Mouse (Mus musculus) hindbrain, embryonic 11.5 days (tissue): Measurements from ENCODE around the gene Acox1. TPM values are rescaled to one million over a fixed set of nuclear protein-coding genes. Genes with fewer than 3 reads are reported as not detected.

Experiments
- ATAC-seq: fragments of 200-750 bp; cut with Nextera tagmentation; 2 replicates; pipeline ENCODE4 v1.8.0; 2017; ENCODE audit warnings: mild to moderate bottlenecking, moderate TSS enrichment, moderate library complexity; ENCODE audit not compliant: low FRiP score
- DNase-seq: peaks from one replicate; pipeline ENCODE4 v3.0.0-alpha.2; 2015; ENCODE audit warnings: low spot score
- H3K27ac ChIP-seq: fragments of 300-500 bp; sonication (generic); 2 replicates; pipeline ENCODE4 v1.5.1; 2014; ENCODE audit warnings: mild to moderate bottlenecking, low read depth, low read length
- H3K27me3 ChIP-seq: fragments of 300-500 bp; sonication (generic); 2 replicates; pipeline ENCODE4 v1.6.1; 2014; ENCODE audit warnings: mild to moderate bottlenecking, low read length, moderate library complexity, mixed read lengths; ENCODE audit not compliant: control insufficient read depth, insufficient read depth
- H3K36me3 ChIP-seq: fragments of 300-500 bp; sonication (generic); 2 replicates; pipeline ENCODE4 v1.6.1; 2014; ENCODE audit warnings: mild to moderate bottlenecking, low read length, moderate library complexity, mixed read lengths; ENCODE audit not compliant: control insufficient read depth, insufficient read depth
- H3K4me1 ChIP-seq: fragments of 300-500 bp; sonication (generic); replicated peaks from 2 replicates; pipeline ENCODE4 v1.6.1; 2014; ENCODE audit warnings: low read length, mixed read lengths; ENCODE audit not compliant: control insufficient read depth, insufficient read depth
- H3K4me2 ChIP-seq: fragments of 300-500 bp; sonication (generic); replicated peaks from 2 replicates; pipeline ENCODE4 v1.6.1; 2014; ENCODE audit warnings: mild to moderate bottlenecking, low read depth, low read length
- H3K4me3 ChIP-seq: fragments of 300-500 bp; sonication (generic); 2 replicates; pipeline ENCODE4 v1.5.1; 2014; ENCODE audit warnings: low read depth, low read length
- H3K9ac ChIP-seq: fragments of 300-500 bp; sonication (generic); 2 replicates; pipeline ENCODE4 v1.6.1; 2014; ENCODE audit warnings: low read depth, low read length
- H3K9me3 ChIP-seq: fragments of 300-500 bp; sonication (generic); 2 replicates; pipeline ENCODE4 v1.6.1; 2016; ENCODE audit warnings: low read length; ENCODE audit not compliant: control insufficient read depth
- whole genome bisulfite sequencing: fragments of 180-500 bp; shearing (Covaris S2); extraction: QIAGEN DNeasy Blood & Tissue Kit; methylation state at CpG from one replicate; pipeline ENCODE4 v1.1.7; 2014; 5-methylcytosine and 5-hydroxymethylcytosine counted together
- polyA plus RNA-seq: library from polyadenylated mRNA; unstranded; fragments of >200 nt; fragmentation: Nextera tagmentation; extraction: Ambion mirVana; gene quantifications from 2 replicates; pipeline ENCODE4 v1.2.1, GENCODE M21; 2014

Gene Acox1
- polyA plus RNA-seq, 1 experiment from 2014 or later, result 31.7 TPM

DNA sequence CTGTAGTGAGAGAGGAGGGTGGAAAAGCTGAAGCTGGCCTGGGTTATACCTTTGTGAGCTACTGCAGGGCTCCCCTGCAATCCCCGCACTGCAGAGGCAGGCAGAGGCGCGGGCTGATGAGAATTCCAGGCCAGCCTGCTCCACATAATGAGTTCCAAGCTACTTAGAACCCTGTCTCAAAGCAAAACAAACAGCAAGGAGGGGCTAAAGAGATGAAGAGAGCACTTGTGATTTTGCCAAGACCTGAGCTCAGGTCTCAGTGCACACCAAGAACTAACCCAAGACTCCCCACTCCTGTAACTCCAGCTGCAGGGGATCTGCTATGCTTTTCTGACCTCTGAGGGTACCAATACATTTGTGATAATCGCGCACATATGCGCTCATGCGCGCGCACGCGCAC, 12.5 kb downstream of the Acox1 start:
- WGBS, result 89% methylated on average over 11 of the region's 11 CpGs
- DNase-seq (no peak), ATAC-seq (no peak)
- H3K27me3 ChIP-seq, result no peaks in the 10 kb centered on the region
- no peaks in the 10 kb centered on the region; the same call in 1 of the 2 replicates for H3K4me1 ChIP-seq
- 0 out of 2 replicates have a peak, but pooled peaks cover 3% of the 10 kb centered on the region for H3K36me3 ChIP-seq
- no peaks in the 10 kb centered on the region for H3K9me3 ChIP-seq
- H3K9ac ChIP-seq, result no peak overlapping the region
- no peak overlapping the region for H3K4me2 ChIP-seq
- H3K27ac ChIP-seq, result no peak overlapping the region
- H3K4me3 ChIP-seq, result no peak overlapping the region

DNA sequence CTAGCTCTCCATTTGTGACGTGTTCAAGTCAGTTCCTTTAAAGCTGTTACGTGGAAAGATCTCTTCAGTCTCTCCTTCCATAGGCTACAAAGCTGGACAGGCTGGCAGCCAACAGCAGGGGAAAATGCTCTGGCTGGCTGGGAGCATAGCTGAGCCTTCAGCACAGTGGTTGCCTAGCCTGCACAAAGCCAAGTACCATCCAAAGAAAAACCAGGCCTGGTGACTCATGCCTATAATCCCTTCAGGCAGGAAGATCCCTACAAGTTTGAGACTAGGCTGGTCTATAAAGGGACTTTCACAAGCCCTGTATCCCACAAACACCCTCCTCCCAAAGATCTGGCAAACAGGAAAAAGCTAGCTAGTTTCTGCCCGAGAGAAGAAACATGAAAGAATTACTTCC, 13.0 kb downstream of the Acox1 start:
- Histone ChIP-seq H3K4me1 (no peaks in the 10 kb centered on the region; the same call in 1 of the 2 replicates), H3K9me3 (no peaks in the 10 kb centered on the region), H3K27me3 (no peaks in the 10 kb centered on the region), H3K27ac (no peak overlapping the region), H3K4me2 (no peak overlapping the region), H3K9ac (no peak overlapping the region), H3K4me3 (no peak overlapping the region), H3K36me3 (0 out of 2 replicates have a peak, but pooled peaks cover 3% of the 10 kb centered on the region)
- 89% methylated on average over 3 of the region's 3 CpGs for WGBS
- ATAC-seq (no peak), DNase-seq (no peak)

DNA sequence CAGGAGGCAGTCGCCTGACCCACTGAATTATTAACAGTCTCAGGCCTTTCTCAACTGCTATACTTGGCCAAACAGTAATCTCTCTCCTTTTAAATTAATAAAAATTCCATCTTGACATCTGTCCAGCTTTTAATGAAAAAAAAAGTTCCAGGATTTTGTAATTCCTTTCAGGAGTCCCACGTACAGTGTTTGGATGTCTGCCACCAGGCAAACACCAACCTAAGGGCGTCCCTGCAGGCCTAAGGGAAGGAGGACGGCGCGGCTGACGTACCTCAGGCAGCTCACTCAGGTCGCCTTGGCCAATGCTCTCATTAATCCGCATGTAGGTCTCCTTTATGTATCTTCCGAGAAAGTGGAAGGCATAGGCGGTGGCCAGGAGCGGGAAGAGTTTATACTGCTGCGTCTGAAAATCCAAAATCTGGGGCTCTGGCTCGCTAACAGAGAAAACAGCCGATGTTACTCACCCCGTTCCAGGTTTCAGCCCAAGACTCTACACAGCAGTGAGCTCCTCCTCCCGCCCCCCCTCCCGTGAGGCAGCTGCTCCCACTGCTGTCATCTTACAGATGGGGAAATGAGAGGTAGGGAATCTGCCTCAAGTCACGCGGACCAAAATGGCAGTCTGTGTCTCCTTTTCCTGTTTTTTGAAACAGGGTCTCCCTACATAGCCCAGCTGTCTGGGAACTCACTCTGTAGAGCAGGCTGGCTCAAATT, 20.3 kb downstream of the Acox1 start:
- Histone ChIP-seq H3K4me1 (no peaks in the 10 kb centered on the region), H3K4me2 (no peak overlapping the region), H3K9ac (no peak overlapping the region), H3K9me3 (no peaks in the 10 kb centered on the region), H3K27ac (no peak overlapping the region), H3K27me3 (no peaks in the 10 kb centered on the region), H3K4me3 (no peak overlapping the region), H3K36me3 (peaks cover 9% of the 10 kb centered on the region; the same call in 1 of the 2 replicates)
- DNase-seq (no peak), ATAC-seq (no peak)
- WGBS, result 92% methylated on average over 20 of the region's 20 CpGs

DNA sequence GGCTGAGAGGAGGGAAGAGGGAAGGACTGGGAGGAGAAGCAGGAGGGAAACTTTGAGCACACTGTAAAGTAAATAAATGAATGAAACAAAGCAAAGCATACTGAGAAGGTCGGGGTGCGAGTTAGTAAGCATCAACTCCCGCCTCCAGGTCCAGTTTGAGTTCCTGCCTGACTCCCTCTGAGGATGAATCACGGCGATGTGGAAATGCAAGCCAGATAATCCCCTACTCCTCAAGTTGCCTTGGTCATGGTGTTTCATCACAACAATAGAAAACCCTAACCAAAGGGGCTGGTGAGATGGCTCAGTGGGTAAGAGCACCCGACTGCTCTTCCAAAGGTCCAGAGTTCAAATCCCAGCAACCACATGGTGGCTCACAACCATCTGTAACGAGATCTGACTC, 22.8 kb downstream of the Acox1 start:
- no peaks in the 10 kb centered on the region for H3K27me3 ChIP-seq
- no peak overlapping the region for H3K9ac ChIP-seq
- no peak overlapping the region for H3K4me2 ChIP-seq
- no peak overlapping the region for H3K4me3 ChIP-seq
- DNase-seq (no peak), ATAC-seq (no peak)
- H3K27ac ChIP-seq, result no peak overlapping the region
- peaks cover 9% of the 10 kb centered on the region; the same call in 1 of the 2 replicates for H3K36me3 ChIP-seq
- 92% methylated on average over 7 of the region's 7 CpGs for WGBS
- H3K4me1 ChIP-seq, result no peaks in the 10 kb centered on the region
- H3K9me3 ChIP-seq, result no peaks in the 10 kb centered on the region

DNA sequence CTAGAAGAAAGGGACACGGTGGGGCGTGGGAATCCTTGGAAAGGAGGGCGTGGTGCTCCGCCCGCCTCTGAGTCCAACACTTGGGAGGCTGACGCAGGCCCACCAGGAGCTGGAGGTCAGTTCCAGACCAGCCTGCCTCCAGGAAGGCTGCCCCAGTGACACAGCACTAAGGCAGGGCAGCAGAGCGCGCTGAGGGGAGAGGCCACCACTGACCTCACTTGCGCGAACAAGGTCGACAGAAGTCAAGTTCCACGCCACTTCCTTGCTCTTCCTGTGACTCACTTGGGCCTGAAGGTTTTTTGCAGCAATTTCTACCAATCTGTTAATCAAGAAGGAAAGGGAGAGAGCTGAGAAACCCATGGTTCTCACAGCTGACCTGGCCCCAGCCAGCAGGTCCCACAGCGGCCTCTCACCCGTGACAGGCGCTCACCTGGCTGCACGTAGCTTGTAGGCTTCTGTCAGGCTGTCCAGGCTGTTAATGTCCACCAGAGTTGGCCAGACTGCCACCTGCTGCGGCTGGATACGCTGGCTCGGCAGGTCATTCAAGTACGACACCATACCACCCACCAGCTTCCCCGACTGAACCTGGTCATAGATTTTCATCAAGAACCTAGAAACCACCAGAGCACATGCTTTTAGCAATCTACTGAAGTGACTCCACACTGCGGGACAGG, 23.9 kb downstream of the Acox1 start:
- 93% methylated on average over 22 of the region's 22 CpGs for WGBS
- no peak for DNase-seq
- no peak for ATAC-seq
- Histone ChIP-seq H3K4me1 (no peaks in the 10 kb centered on the region), H3K4me2 (no peak overlapping the region), H3K9me3 (no peaks in the 10 kb centered on the region), H3K9ac (no peak overlapping the region), H3K4me3 (no peak overlapping the region), H3K27ac (no peak overlapping the region), H3K36me3 (peaks cover 9% of the 10 kb centered on the region; the same call in 1 of the 2 replicates), H3K27me3 (no peaks in the 10 kb centered on the region)

DNA sequence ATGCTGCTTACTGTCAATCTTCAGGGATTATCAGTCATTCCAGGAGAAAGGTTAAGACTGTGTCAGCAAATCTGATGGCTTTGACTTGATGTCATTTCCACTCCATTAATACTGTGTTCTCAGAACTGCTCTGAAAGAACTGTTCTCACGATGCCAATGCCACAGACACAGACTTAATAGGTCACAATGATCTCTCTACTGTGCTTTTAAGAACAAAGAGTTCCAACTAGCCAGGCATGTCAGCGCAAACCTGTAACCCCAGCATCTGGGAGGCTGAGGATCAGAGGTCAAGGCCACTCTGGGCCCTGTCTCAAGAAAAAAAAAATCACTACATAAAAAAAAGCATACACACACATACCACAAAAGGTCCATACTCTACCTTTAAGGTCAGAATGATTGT, 26.9 kb downstream of the Acox1 start:
- Histone ChIP-seq H3K4me2 (no peak overlapping the region), H3K36me3 (0 out of 2 replicates have a peak, but pooled peaks cover 5% of the 10 kb centered on the region), H3K4me1 (no peaks in the 10 kb centered on the region), H3K9ac (no peak overlapping the region), H3K9me3 (no peaks in the 10 kb centered on the region), H3K27ac (no peak overlapping the region), H3K27me3 (no peaks in the 10 kb centered on the region), H3K4me3 (no peak overlapping the region)
- ATAC-seq, result no peak
- WGBS, result 88% methylated on average over 2 of the region's 2 CpGs
- no peak for DNase-seq

DNA sequence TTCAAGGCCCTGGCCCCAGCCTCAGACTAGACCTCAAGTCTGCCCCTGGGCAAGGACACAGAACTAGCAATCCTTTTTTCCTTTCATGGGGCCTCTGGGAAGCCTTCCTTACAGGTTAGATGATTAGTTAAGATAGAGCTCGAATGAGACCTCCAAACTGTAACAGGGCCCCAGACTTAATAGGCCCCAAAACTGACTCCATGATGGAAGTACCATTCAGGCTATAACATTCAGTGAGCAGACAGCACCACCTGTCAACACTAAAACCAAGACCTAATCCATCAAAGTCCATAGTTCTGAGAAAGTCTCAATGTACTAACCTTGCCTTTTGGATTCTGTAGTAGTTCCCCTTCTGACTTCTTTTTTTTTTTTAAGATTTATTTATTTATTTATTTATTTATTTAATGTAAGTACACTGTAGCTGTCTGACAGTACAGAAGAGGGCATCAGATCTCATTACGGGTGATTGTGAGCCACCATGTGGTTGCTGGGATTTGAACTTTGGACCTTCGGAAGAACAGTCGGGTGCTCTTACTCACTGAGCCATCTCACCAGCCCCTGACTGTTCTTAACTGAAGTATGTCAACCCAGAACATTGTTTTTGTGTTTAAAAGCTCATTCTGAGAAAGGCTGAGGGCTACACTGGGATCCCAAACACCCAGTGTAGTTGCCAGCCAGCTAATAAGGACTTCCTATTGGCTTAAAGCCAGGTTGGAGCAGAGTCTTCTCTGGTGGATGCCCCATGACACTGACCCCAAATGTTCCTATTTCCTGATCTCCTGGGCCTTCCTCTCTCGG, 28.6 kb downstream of the Acox1 start:
- Histone ChIP-seq H3K4me2 (no peak overlapping the region), H3K27me3 (no peaks in the 10 kb centered on the region), H3K36me3 (0 out of 2 replicates have a peak, but pooled peaks cover 5% of the 10 kb centered on the region), H3K9me3 (no peaks in the 10 kb centered on the region), H3K4me1 (peaks cover 3% of the 10 kb centered on the region; the same call in 1 of the 2 replicates), H3K4me3 (no peak overlapping the region), H3K9ac (no peak overlapping the region), H3K27ac (no peak overlapping the region)
- ATAC-seq (no peak), DNase-seq (no peak)
- 86% methylated on average over 5 of the region's 5 CpGs for WGBS

DNA sequence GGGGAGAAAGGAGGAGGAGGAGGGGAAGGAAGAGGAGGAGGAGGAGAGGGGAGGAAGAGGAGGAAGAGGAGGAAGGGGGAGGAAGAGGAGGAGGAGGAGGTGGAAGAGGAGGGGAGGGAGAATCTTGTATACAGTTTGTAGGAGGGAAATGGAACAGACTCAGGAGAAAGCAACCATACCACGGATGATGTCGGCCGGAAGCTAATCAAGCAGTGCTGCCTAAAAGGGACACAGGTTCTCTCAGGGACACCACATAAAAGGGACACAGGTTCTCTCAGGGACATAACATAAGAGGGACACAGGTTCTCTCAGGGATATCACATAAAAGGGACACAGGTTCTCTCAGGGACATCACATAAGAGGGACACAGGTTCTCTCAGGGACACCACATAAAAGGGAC, 29.6 kb downstream of the Acox1 start:
- Histone ChIP-seq H3K27ac (no peak overlapping the region), H3K4me2 (no peak overlapping the region), H3K4me3 (no peak overlapping the region), H3K9ac (no peak overlapping the region), H3K9me3 (no peaks in the 10 kb centered on the region), H3K4me1 (peaks cover 3% of the 10 kb centered on the region; the same call in 1 of the 2 replicates), H3K36me3 (no peaks in the 10 kb centered on the region), H3K27me3 (no peaks in the 10 kb centered on the region)
- ATAC-seq, result no peak
- 87% methylated on average over 3 of the region's 3 CpGs for WGBS
- DNase-seq, result no peak
